Mouse (Mus musculus): ENCODE measurements around the gene Tob1. TPM values are rescaled to one million over a fixed set of nuclear protein-coding genes. Genes with fewer than 3 reads are reported as not detected.
A peak's percentile ranks its signal among the peaks of the same experiment; 100 is the strongest.

Tob1 gene
- polyA plus RNA-seq, 1 experiment = 180 TPM

- no peak overlapping the region for H3K4me3 ChIP-seq (ENCODE audit: low read depth, low read length)
- 78% methylated on average over 5 of the region's 5 CpGs for WGBS
- no peak for TF ChIP-seq POLR2A (IDR thresholded peaks at IDR 0.05; ENCODE audit: low read depth, low read length)
- TF ChIP-seq CTCF (IDR thresholded peaks at IDR 0.05; ENCODE audit: extremely low read depth, insufficient read length, insufficient replicate concordance, low read depth, low read length) = no peak
- H3K4me1 ChIP-seq (ENCODE audit: control insufficient read depth, insufficient read depth, insufficient read length, low read length) = peaks cover 22% of the 10 kb centered on the region
- no peaks in the 10 kb centered on the region for H3K36me3 ChIP-seq (ENCODE audit: control insufficient read depth, insufficient read depth, low read length)
- no peaks in the 10 kb centered on the region for H3K27me3 ChIP-seq (ENCODE audit: control insufficient read depth, insufficient read depth, low read length)
- no peak overlapping the region for H3K27ac ChIP-seq (ENCODE audit: insufficient read depth, low read depth, low read length)
Observed at GRCm38 (mm10) chr11:94229207-94229960, 18.1 kb downstream of the Tob1 start.

GRCm38 (mm10) chr11:94230244-94230643 is 19.0 kb downstream of the Tob1 start:
- no peak overlapping the region for H3K27ac ChIP-seq (ENCODE audit: insufficient read depth, low read depth, low read length)
- WGBS = 50% methylated on average over 8 of the region's 8 CpGs
- no peaks in the 10 kb centered on the region for H3K36me3 ChIP-seq (ENCODE audit: control insufficient read depth, insufficient read depth, low read length)
- peaks cover 22% of the 10 kb centered on the region for H3K4me1 ChIP-seq (ENCODE audit: control insufficient read depth, insufficient read depth, insufficient read length, low read length)
- no peak for TF ChIP-seq CTCF (IDR thresholded peaks at IDR 0.05; ENCODE audit: extremely low read depth, insufficient read length, insufficient replicate concordance, low read depth, low read length)
- no peaks in the 10 kb centered on the region for H3K27me3 ChIP-seq (ENCODE audit: control insufficient read depth, insufficient read depth, low read length)
- no peak overlapping the region for H3K4me3 ChIP-seq (ENCODE audit: low read depth, low read length)

GRCm38 (mm10) chr11:94231821-94232552 is 20.7 kb downstream of the Tob1 start:
- Histone ChIP-seq H3K4me3 (ENCODE audit: low read depth, low read length) (no peak overlapping the region), H3K4me1 (ENCODE audit: control insufficient read depth, insufficient read depth, insufficient read length, low read length) (peaks cover 16% of the 10 kb centered on the region), H3K27me3 (ENCODE audit: control insufficient read depth, insufficient read depth, low read length) (no peaks in the 10 kb centered on the region), H3K27ac (ENCODE audit: insufficient read depth, low read depth, low read length) (no peak overlapping the region), H3K36me3 (ENCODE audit: control insufficient read depth, insufficient read depth, low read length) (no peaks in the 10 kb centered on the region)
- 82% methylated on average over 19 of the region's 19 CpGs for WGBS
- TF ChIP-seq POLR2A (IDR thresholded peaks at IDR 0.05; ENCODE audit: low read depth, low read length) = no peak
- no peak for TF ChIP-seq CTCF (IDR thresholded peaks at IDR 0.05; ENCODE audit: extremely low read depth, insufficient read length, insufficient replicate concordance, low read depth, low read length)

GRCm38 (mm10) chr11:94233405-94233804 is 22.2 kb downstream of the Tob1 start:
- Histone ChIP-seq H3K4me1 (ENCODE audit: control insufficient read depth, insufficient read depth, insufficient read length, low read length) (peaks cover 11% of the 10 kb centered on the region), H3K27me3 (ENCODE audit: control insufficient read depth, insufficient read depth, low read length) (no peaks in the 10 kb centered on the region), H3K36me3 (ENCODE audit: control insufficient read depth, insufficient read depth, low read length) (no peaks in the 10 kb centered on the region), H3K27ac (ENCODE audit: insufficient read depth, low read depth, low read length) (no peak overlapping the region), H3K4me3 (ENCODE audit: low read depth, low read length) (no peak overlapping the region)
- WGBS = 88% methylated on average over 6 of the region's 6 CpGs
- TF ChIP-seq POLR2A (IDR thresholded peaks at IDR 0.05; ENCODE audit: low read depth, low read length) (no peak), CTCF (IDR thresholded peaks at IDR 0.05; ENCODE audit: extremely low read depth, insufficient read length, insufficient replicate concordance, low read depth, low read length) (no peak)

GRCm38 (mm10) chr11:94234380-94234779 is 23.1 kb downstream of the Tob1 start:
- Histone ChIP-seq H3K27me3 (ENCODE audit: control insufficient read depth, insufficient read depth, low read length) (no peaks in the 10 kb centered on the region), H3K4me1 (ENCODE audit: control insufficient read depth, insufficient read depth, insufficient read length, low read length) (peaks cover 4% of the 10 kb centered on the region), H3K4me3 (ENCODE audit: low read depth, low read length) (no peak overlapping the region), H3K36me3 (ENCODE audit: control insufficient read depth, insufficient read depth, low read length) (no peaks in the 10 kb centered on the region), H3K27ac (ENCODE audit: insufficient read depth, low read depth, low read length) (no peak overlapping the region)
- WGBS = 86% methylated on average over 12 of the region's 12 CpGs
- no peak for TF ChIP-seq CTCF (IDR thresholded peaks at IDR 0.05; ENCODE audit: extremely low read depth, insufficient read length, insufficient replicate concordance, low read depth, low read length)
- no peak for TF ChIP-seq POLR2A (IDR thresholded peaks at IDR 0.05; ENCODE audit: low read depth, low read length)

- 86% methylated on average over 8 of the region's 8 CpGs for WGBS
- H3K27ac ChIP-seq (ENCODE audit: insufficient read depth, low read depth, low read length) = no peak overlapping the region
- no peaks in the 10 kb centered on the region for H3K27me3 ChIP-seq (ENCODE audit: control insufficient read depth, insufficient read depth, low read length)
- peaks cover 4% of the 10 kb centered on the region for H3K4me1 ChIP-seq (ENCODE audit: control insufficient read depth, insufficient read depth, insufficient read length, low read length)
- H3K36me3 ChIP-seq (ENCODE audit: control insufficient read depth, insufficient read depth, low read length) = no peaks in the 10 kb centered on the region
- TF ChIP-seq POLR2A (IDR thresholded peaks at IDR 0.05; ENCODE audit: low read depth, low read length) = no peak
- TF ChIP-seq CTCF (IDR thresholded peaks at IDR 0.05; ENCODE audit: extremely low read depth, insufficient read length, insufficient replicate concordance, low read depth, low read length) = no peak
- H3K4me3 ChIP-seq (ENCODE audit: low read depth, low read length) = no peak overlapping the region
Observed at GRCm38 (mm10) chr11:94234857-94235256, 23.6 kb downstream of the Tob1 start.

- Histone ChIP-seq H3K4me1 (ENCODE audit: control insufficient read depth, insufficient read depth, insufficient read length, low read length) (peaks cover 4% of the 10 kb centered on the region), H3K36me3 (ENCODE audit: control insufficient read depth, insufficient read depth, low read length) (no peaks in the 10 kb centered on the region), H3K27ac (ENCODE audit: insufficient read depth, low read depth, low read length) (no peak overlapping the region), H3K4me3 (ENCODE audit: low read depth, low read length) (no peak overlapping the region), H3K27me3 (ENCODE audit: control insufficient read depth, insufficient read depth, low read length) (no peaks in the 10 kb centered on the region)
- TF ChIP-seq CTCF (IDR thresholded peaks at IDR 0.05; ENCODE audit: extremely low read depth, insufficient read length, insufficient replicate concordance, low read depth, low read length) (peak; percentile 87; the same call in 1 of the 2 replicates), POLR2A (IDR thresholded peaks at IDR 0.05; ENCODE audit: low read depth, low read length) (no peak)
- WGBS = 31% methylated on average over 3 of the region's 3 CpGs
Observed at GRCm38 (mm10) chr11:94236074-94236473, 24.8 kb downstream of the Tob1 start.
